Mouse (Mus musculus) CH12.LX (cell line): ENCODE data around the gene Itpr2. TPM values are rescaled to one million over a fixed set of nuclear protein-coding genes. Genes with fewer than 3 reads are reported as not detected.

ENCODE experiments used
- DNase-seq: peaks from one replicate; pipeline ENCODE4 v3.0.0-alpha.2; 2013; ENCODE audit errors: extremely low read depth
- H3K27ac ChIP-seq: 2 replicates; pipeline ENCODE4 v1.5.1; 2012; ENCODE audit warnings: low read depth, mild to moderate bottlenecking, control low read depth, moderate library complexity; ENCODE audit not compliant: insufficient read depth
- H3K27me3 ChIP-seq: replicated peaks from 2 replicates; pipeline ENCODE3; 2012; ENCODE audit warnings: inconsistent platforms
- H3K36me3 ChIP-seq, 2 experiments: replicated peaks in 1 of 2; 2 replicates each; pipeline versions ENCODE3 to v1.6.1; 2012; ENCODE audit warnings: inconsistent platforms in 1 of 2, low read length in 1 of 2, mild to moderate bottlenecking in 1 of 2, mixed read lengths in 1 of 2, moderate library complexity in 1 of 2; ENCODE audit not compliant: control insufficient read depth in 1 of 2, insufficient read depth in 1 of 2
- H3K4me1 ChIP-seq, 2 experiments: 2 replicates each; pipeline ENCODE4 v1.6.1; 2012; ENCODE audit warnings: inconsistent platforms in 1 of 2, moderate library complexity in 1 of 2; ENCODE audit not compliant: insufficient read depth in 2 of 2, control insufficient read depth in 1 of 2
- H3K4me2 ChIP-seq: 2 replicates; pipeline ENCODE4 v1.6.1; 2012; ENCODE audit warnings: low read depth, mild to moderate bottlenecking, control low read depth; ENCODE audit not compliant: poor library complexity, insufficient read depth, severe bottlenecking
- H3K4me3 ChIP-seq, 3 experiments: fragments of 150-350 bp in 1 of 3; sonication (generic) in 1 of 3; replicated peaks in 1 of 3; 2 replicates each; pipeline versions ENCODE3 to v1.5.1; 2011 to 2012; ENCODE audit warnings: low read depth in 2 of 3, low read length in 2 of 3, mild to moderate bottlenecking in 2 of 3, moderate library complexity in 2 of 3, control low read depth in 1 of 3, improper control_type of control experiment in 1 of 3, inconsistent platforms in 1 of 3, mixed read lengths in 1 of 3; ENCODE audit not compliant: poor library complexity in 1 of 3
- H3K79me2 ChIP-seq: replicated peaks from 2 replicates; pipeline ENCODE4 v1.6.1; 2012; ENCODE audit warnings: mild to moderate bottlenecking, moderate library complexity; ENCODE audit not compliant: control insufficient read depth, poor library complexity, insufficient read depth, severe bottlenecking; ENCODE audit errors: extremely low read depth
- H3K9ac ChIP-seq: 2 replicates; pipeline ENCODE4 v1.6.1; 2012; ENCODE audit warnings: low read depth, mild to moderate bottlenecking, control low read depth, moderate library complexity; ENCODE audit not compliant: insufficient read depth
- H3K9me3 ChIP-seq: replicated peaks from 2 replicates; pipeline ENCODE3; 2012; ENCODE audit warnings: low read length, inconsistent platforms, mixed read lengths
- BHLHE40 ChIP-seq: IDR thresholded peaks from 2 replicates; pipeline ENCODE4 v1.6.1; 2011; ENCODE audit warnings: mild to moderate bottlenecking, low read depth, low read length, improper control_type of control experiment
- CHD2 ChIP-seq: IDR thresholded peaks from 2 replicates; pipeline ENCODE4 v1.6.1; 2011; ENCODE audit warnings: low read length, improper control_type of control experiment
- CTCF ChIP-seq, 2 experiments: IDR thresholded peaks in 1 of 2; conservative IDR thresholded peaks in 1 of 2; 2 replicates each; pipeline ENCODE4 v1.5.1; 2011 to 2012; ENCODE audit warnings: low read depth in 2 of 2, low read length in 2 of 2, improper control_type of control experiment in 1 of 2, inconsistent platforms in 1 of 2, mild to moderate bottlenecking in 1 of 2, moderate library complexity in 1 of 2
- GABPA ChIP-seq: IDR thresholded peaks from 2 replicates; pipeline ENCODE4 v1.6.1; 2012; ENCODE audit warnings: low read depth, low read length, improper control_type of control experiment, inconsistent platforms; ENCODE audit not compliant: insufficient replicate concordance
- HCFC1 ChIP-seq: IDR thresholded peaks from 2 replicates; pipeline ENCODE4 v1.6.1; 2012; ENCODE audit warnings: low read depth, mild to moderate bottlenecking, inconsistent platforms, low read length, improper control_type of control experiment
- IRF4 ChIP-seq: IDR thresholded peaks from 2 replicates; pipeline ENCODE4 v1.6.1; 2014; ENCODE audit warnings: low read depth, mild to moderate bottlenecking, inconsistent platforms, low read length, improper control_type of control experiment
- JUN ChIP-seq: IDR thresholded peaks from 2 replicates; pipeline ENCODE4 v1.6.1; 2011; ENCODE audit warnings: low read depth, mild to moderate bottlenecking, low read length, improper control_type of control experiment, moderate library complexity; ENCODE audit not compliant: insufficient read depth
- JUND ChIP-seq: conservative IDR thresholded peaks from 2 replicates; pipeline ENCODE4 v1.6.1; 2011; ENCODE audit warnings: low read depth, low read length, improper control_type of control experiment
- KAT2A ChIP-seq: IDR thresholded peaks from 2 replicates; pipeline ENCODE4 v1.6.1; 2012; ENCODE audit warnings: low read length, improper control_type of control experiment, inconsistent platforms; ENCODE audit not compliant: insufficient replicate concordance
- MAZ ChIP-seq: IDR thresholded peaks from 2 replicates; pipeline ENCODE4 v1.6.1; 2012; ENCODE audit warnings: low read depth, mild to moderate bottlenecking, inconsistent platforms, low read length, improper control_type of control experiment, moderate library complexity
- MEF2A ChIP-seq: IDR thresholded peaks from 2 replicates; pipeline ENCODE4 v1.6.1; 2014; ENCODE audit warnings: low read depth, mild to moderate bottlenecking, inconsistent platforms, low read length, improper control_type of control experiment, borderline replicate concordance
- MYC ChIP-seq: IDR thresholded peaks from 2 replicates; pipeline ENCODE4 v1.6.1; 2011; ENCODE audit warnings: low read depth, mild to moderate bottlenecking, improper control_type of control experiment, low read length
- NELFE ChIP-seq: IDR thresholded peaks from 2 replicates; pipeline ENCODE4 v1.6.1; 2011; ENCODE audit warnings: low read depth, low read length, improper control_type of control experiment
- POLR2A ChIP-seq: IDR thresholded peaks from 2 replicates; pipeline ENCODE4 v1.6.1; 2011; ENCODE audit warnings: low read depth, mild to moderate bottlenecking, improper control_type of control experiment, low read length
- POLR2AphosphoS2 ChIP-seq: IDR thresholded peaks from 2 replicates; pipeline ENCODE4 v1.6.1; 2011; ENCODE audit warnings: low read depth, low read length, improper control_type of control experiment
- RAD21 ChIP-seq: IDR thresholded peaks from 2 replicates; pipeline ENCODE4 v1.6.1; 2011; ENCODE audit warnings: low read depth, mild to moderate bottlenecking, low read length, improper control_type of control experiment, moderate library complexity
- RCOR1 ChIP-seq: conservative IDR thresholded peaks from 2 replicates; pipeline ENCODE4 v1.6.1; 2012; ENCODE audit warnings: low read depth, mild to moderate bottlenecking, inconsistent platforms, low read length, improper control_type of control experiment
- SMC3 ChIP-seq: IDR thresholded peaks from 2 replicates; pipeline ENCODE4 v1.6.1; 2011; ENCODE audit warnings: low read depth, low read length, improper control_type of control experiment
- TCF12 ChIP-seq: IDR thresholded peaks from 2 replicates; pipeline ENCODE4 v1.6.1; 2014; ENCODE audit warnings: low read depth, mild to moderate bottlenecking, inconsistent platforms, low read length, improper control_type of control experiment
- USF2 ChIP-seq: conservative IDR thresholded peaks from 2 replicates; pipeline ENCODE4 v1.6.1; 2011; ENCODE audit warnings: low read depth, low read length, improper control_type of control experiment
- ZC3H11A ChIP-seq: IDR thresholded peaks from 2 replicates; pipeline ENCODE4 v1.6.1; 2012; ENCODE audit warnings: low read depth, mild to moderate bottlenecking, inconsistent platforms, low read length, improper control_type of control experiment
- ZKSCAN1 ChIP-seq: IDR thresholded peaks from 2 replicates; pipeline ENCODE4 v1.6.1; 2012; ENCODE audit warnings: low read depth, inconsistent platforms, low read length, improper control_type of control experiment, borderline replicate concordance
- ZNF384 ChIP-seq: IDR thresholded peaks from 2 replicates; pipeline ENCODE4 v1.6.1; 2012; ENCODE audit warnings: low read depth, low read length, improper control_type of control experiment, inconsistent platforms
- dilution Hi-C: fragments of 300-500 bp; cut with MboI; formaldehyde crosslinking; loops from 2 replicates; pipeline ENCODE4 v1.14.3; 2020; ENCODE audit warnings: low sequenced_read_pairs; ENCODE audit not compliant: extremely low pct_unique_long_range_greater_than_20kb, extremely low pct_ligation_motif_present
- in situ Hi-C: fragments of 300-500 bp; cut with MboI; formaldehyde crosslinking; loops from 3 replicates; pipeline ENCODE4 v1.14.3; 2019; ENCODE audit warnings: low sequenced_read_pairs, low pct_ligation_motif_present, low pct_unique_long_range_greater_than_20kb, mixed read lengths
- polyA plus RNA-seq: library from polyadenylated mRNA; unstranded; fragments of >175 nt; gene quantifications from 2 replicates; pipeline ENCODE4 v1.2.1, GENCODE M21; 2012; ENCODE audit warnings: low read depth; ENCODE audit not compliant: insufficient read length
- total RNA-seq, 2 experiments: library from RNA; depleted of rRNA; stranded (reverse); fragments of 300-350 nt in 1 of 2; fragments of >200 nt in 1 of 2; gene quantifications; 2 replicates each; pipeline ENCODE4 v1.2.3; 2012 to 2014

Itpr2 gene
- total and polyA plus RNA-seq, 3 experiments, result 3.5 to 8.9 (median 4.4) TPM

DNA sequence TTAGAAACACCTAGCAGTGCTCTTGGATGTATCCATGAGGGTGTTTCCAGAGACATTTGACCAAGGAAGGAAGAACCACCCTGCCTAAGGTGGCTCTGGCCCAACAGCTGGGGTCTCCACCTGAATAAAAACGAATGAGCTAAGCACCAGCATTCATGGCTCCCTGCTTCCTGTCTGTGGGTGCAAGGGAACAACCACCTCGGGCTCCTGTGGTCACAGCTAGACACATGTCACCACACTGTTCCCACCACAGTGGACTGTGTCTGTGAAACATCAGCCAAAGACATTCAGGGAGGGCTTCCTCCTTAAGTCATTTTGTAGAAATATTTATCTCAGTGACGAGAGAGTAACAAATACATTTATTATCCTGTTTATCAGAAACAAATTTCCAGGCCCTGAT, 196.0 kb downstream of the Itpr2 start:
- dilution Hi-C loops, result no loop called here
- Histone ChIP-seq H3K27ac (no peak overlapping the region), H3K9me3 (no peaks in the 10 kb centered on the region), H3K27me3 (no peaks in the 10 kb centered on the region), H3K4me2 (no peak overlapping the region), H3K79me2 (no peaks in the 10 kb centered on the region), H3K4me3 (no peak overlapping the region), H3K36me3 (peaks cover 0 to 5% of the 10 kb centered on the region in 2 experiments)
- no peak for DNase-seq
- in situ Hi-C loops, result no loop called here
- TF ChIP-seq ZNF384 (no peak), SMC3 (no peak), CTCF (conservative IDR thresholded peaks at IDR 0.05 in 1 of 2, IDR thresholded peaks at IDR 0.05 in 1 of 2; ENCODE audit: low read depth in 2 of 2, low read length in 2 of 2) (no peak), MYC (no peak), USF2 (no peak), NELFE (no peak), ZKSCAN1 (no peak), POLR2A (no peak), KAT2A (no peak), IRF4 (no peak), HCFC1 (no peak), TCF12 (no peak), BHLHE40 (no peak), POLR2AphosphoS2 (no peak), GABPA (no peak)
- TF ChIP-seq, all 38 proteins: peak for 0
- H3K4me1 ChIP-seq, result no peaks in the 10 kb centered on the region; a peak in 1 of 4 replicates
- H3K9ac ChIP-seq, result no peak overlapping the region

DNA sequence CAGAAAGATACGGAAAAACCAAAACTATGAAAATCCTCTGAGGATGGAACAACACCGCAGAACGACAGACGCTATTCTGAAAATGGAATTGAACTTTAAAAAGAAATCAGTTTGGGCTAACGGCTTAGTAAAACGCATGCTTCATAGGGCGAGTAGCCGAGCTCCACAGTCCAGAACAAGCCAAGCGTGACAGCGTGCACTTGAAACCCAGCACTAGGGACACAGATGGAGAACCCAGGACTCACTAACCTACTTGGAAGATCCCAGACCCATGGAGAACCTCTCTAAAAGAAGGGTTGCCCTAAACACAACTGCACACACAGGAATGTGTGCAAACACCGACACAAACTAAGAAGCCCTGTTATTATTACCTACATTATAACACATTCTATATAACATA, 197.9 kb downstream of the Itpr2 start:
- no peak overlapping the region for H3K4me3 ChIP-seq
- no peak overlapping the region for H3K27ac ChIP-seq
- DNase-seq, result no peak
- H3K27me3 ChIP-seq, result no peaks in the 10 kb centered on the region
- no peak overlapping the region for H3K4me2 ChIP-seq
- no peaks in the 10 kb centered on the region for H3K79me2 ChIP-seq
- H3K36me3 ChIP-seq, result peaks cover 0 to 4% of the 10 kb centered on the region in 2 experiments
- no peaks in the 10 kb centered on the region; a peak in 1 of 4 replicates for H3K4me1 ChIP-seq
- TF ChIP-seq GABPA, result no peak
- TF ChIP-seq MAZ, result no peak
- no peak for TF ChIP-seq CTCF (conservative IDR thresholded peaks at IDR 0.05 in 1 of 2, IDR thresholded peaks at IDR 0.05 in 1 of 2; ENCODE audit: low read depth in 2 of 2, low read length in 2 of 2)
- no peak for TF ChIP-seq RCOR1
- no peak for TF ChIP-seq NELFE
- no peak for TF ChIP-seq ZNF384
- TF ChIP-seq POLR2A, result no peak
- TF ChIP-seq POLR2AphosphoS2, result no peak
- no peak for TF ChIP-seq CHD2
- TF ChIP-seq USF2, result no peak
- no peak for TF ChIP-seq MEF2A
- TF ChIP-seq KAT2A, result no peak
- TF ChIP-seq HCFC1, result no peak
- no peak for TF ChIP-seq BHLHE40
- TF ChIP-seq JUND, result no peak
- TF ChIP-seq RAD21, result no peak
- no peak for TF ChIP-seq ZC3H11A
- TF ChIP-seq JUN, result no peak
- TF ChIP-seq, all 38 proteins: peak for 0
- in situ Hi-C loops (no loop called here), dilution Hi-C loops (no loop called here)
- no peak overlapping the region for H3K9ac ChIP-seq
- H3K9me3 ChIP-seq, result no peaks in the 10 kb centered on the region
